Mouse (Mus musculus) E14TG2a.4 (cell line): ENCODE results near the gene Nup214.

Experiments used
- H3K27me3 ChIP-seq: 2 replicates; pipeline ENCODE4 v1.6.1; 2014; ENCODE audit warnings: low read length, control low read depth; ENCODE audit not compliant: insufficient read depth
- H3K36me3 ChIP-seq: 2 replicates; pipeline ENCODE4 v1.6.1; 2014; ENCODE audit warnings: low read length, control low read depth; ENCODE audit not compliant: insufficient read depth
- H3K4me1 ChIP-seq: replicated peaks from 2 replicates; pipeline ENCODE4 v1.6.1; 2014; ENCODE audit warnings: low read depth, low read length, control low read depth
- H3K4me3 ChIP-seq: replicated peaks from 2 replicates; pipeline ENCODE4 v1.5.1; 2014; ENCODE audit warnings: mild to moderate bottlenecking, low read length
- H3K9me3 ChIP-seq: 2 replicates; pipeline ENCODE4 v1.6.1; 2014; ENCODE audit warnings: low read length, control low read depth
- CTCF ChIP-seq: conservative IDR thresholded peaks from 2 replicates; pipeline ENCODE4 v1.5.1; 2014; ENCODE audit warnings: low read length
- NANOG ChIP-seq: IDR thresholded peaks from 2 replicates; pipeline ENCODE4 v1.6.1; 2014; ENCODE audit warnings: borderline replicate concordance, low read length, mixed read lengths
- POU5F1 ChIP-seq: IDR thresholded peaks from 2 replicates; pipeline ENCODE4 v1.6.1; 2014; ENCODE audit warnings: low read length, borderline replicate concordance

Gene Nup214

DNA sequence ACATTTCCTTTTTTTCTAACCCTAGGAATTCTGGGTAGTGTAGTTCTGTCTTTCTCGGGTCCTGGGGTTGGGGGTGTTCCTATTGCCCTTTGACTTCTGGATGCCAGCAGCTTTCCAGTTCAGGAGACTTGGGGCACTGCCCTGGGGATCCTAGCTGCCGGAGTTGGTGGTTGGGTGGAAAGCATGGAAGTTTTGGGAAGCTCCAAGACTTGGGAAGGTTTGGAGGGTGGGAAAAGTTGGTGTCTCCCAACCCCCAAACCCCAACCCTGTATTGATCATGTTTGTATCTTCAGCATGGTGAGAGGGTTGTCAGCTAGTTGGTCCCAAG is 110.6 kb downstream of the Nup214 start:
- peak overlapping the region; percentile 91 for H3K4me3 ChIP-seq
- H3K9me3 ChIP-seq, result no peaks in the 10 kb centered on the region
- peaks cover 82% of the 10 kb centered on the region for H3K27me3 ChIP-seq
- no peak for TF ChIP-seq CTCF
- no peak for TF ChIP-seq NANOG
- no peak for TF ChIP-seq POU5F1
- H3K4me1 ChIP-seq, result peaks cover 45% of the 10 kb centered on the region
- no peaks in the 10 kb centered on the region for H3K36me3 ChIP-seq

DNA sequence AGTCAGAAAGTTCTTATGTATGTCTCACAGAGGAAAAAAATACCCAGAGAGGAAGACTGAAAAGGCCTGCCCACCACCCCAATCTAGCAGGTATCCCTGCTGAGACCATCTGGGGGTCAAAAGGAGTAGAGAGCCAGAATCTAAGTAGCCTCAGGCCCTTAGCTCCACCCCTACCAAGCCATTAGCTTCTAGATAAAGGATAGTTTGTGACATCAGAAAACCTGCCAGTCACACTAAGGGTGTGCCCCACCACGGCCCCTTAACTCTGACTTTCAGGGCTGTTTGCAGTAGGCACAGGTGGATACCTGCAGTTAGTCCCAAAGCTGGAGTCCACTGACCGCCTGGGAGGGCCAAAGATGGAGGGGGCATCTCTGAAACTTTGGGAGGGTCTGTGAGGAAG is 111.0 kb downstream of the Nup214 start:
- TF ChIP-seq NANOG (no peak), CTCF (no peak), POU5F1 (no peak)
- Histone ChIP-seq H3K9me3 (no peaks in the 10 kb centered on the region), H3K4me1 (peaks cover 41% of the 10 kb centered on the region), H3K4me3 (no peak overlapping the region), H3K36me3 (no peaks in the 10 kb centered on the region), H3K27me3 (peaks cover 86% of the 10 kb centered on the region)

GRCm38 (mm10) chr2:32087606-32088005 is 113.4 kb downstream of the Nup214 start:
- Histone ChIP-seq H3K36me3 (no peaks in the 10 kb centered on the region), H3K4me1 (peaks cover 28% of the 10 kb centered on the region), H3K9me3 (no peaks in the 10 kb centered on the region), H3K4me3 (no peak overlapping the region), H3K27me3 (peaks cover 88% of the 10 kb centered on the region)
- TF ChIP-seq NANOG (no peak), CTCF (no peak), POU5F1 (no peak)

DNA sequence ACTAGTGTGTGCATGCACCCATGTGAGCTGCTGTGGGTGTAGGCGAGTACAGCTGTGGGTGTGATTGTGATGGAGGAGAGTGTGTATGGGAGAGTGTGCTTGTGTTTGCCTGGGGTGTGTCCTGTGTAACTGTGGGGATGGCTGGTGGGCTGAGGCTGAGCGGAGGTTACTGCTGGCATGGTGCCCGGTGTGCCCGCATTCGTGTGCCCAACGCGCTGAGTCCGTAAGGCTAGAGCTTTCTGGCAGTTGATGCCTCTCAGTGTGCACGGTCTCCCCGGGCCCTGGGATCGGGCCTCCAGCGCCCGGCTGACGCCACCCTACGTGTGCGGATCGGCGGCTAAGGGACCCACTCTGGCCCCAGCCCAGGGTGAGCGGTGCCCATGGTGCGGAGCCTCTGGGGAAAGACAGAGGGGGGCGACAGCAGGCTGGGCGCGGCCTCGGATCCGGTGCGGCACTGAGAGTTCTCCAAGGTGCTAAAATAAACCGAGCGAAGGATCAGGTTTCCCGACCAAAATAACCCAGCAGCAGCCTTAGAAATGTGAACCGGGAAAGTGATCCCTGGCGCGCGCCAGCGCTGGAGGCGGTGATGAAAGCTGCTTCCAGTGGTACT is 114.2 kb downstream of the Nup214 start:
- Histone ChIP-seq H3K36me3 (no peaks in the 10 kb centered on the region), H3K4me3 (peak overlapping the region; percentile 70), H3K4me1 (peaks cover 23% of the 10 kb centered on the region), H3K27me3 (peaks cover 79% of the 10 kb centered on the region), H3K9me3 (no peaks in the 10 kb centered on the region)
- TF ChIP-seq POU5F1 (no peak), CTCF (no peak), NANOG (no peak)

DNA sequence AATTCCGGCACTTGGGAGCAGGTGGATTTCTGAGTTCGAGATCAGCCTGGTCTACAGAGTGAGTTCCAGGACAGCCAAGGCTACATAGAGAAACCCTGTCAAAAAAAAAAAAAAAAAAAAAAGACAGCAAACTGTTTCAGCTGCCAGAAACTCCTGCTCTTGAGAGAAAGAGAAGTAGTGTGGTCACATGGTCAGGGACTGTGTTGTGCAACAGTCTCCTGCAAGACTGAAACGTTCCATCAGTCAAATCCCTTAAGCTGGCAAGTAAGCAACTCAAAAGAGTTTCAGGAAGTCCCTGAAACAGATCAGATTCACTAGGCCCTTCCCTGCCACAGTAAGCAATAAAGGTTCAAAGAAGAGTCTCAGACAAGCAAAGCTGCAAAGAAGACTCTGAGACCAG is 115.4 kb downstream of the Nup214 start:
- no peak for TF ChIP-seq CTCF
- TF ChIP-seq NANOG, result no peak
- TF ChIP-seq POU5F1, result no peak
- no peak overlapping the region for H3K4me3 ChIP-seq
- no peaks in the 10 kb centered on the region for H3K36me3 ChIP-seq
- peaks cover 21% of the 10 kb centered on the region for H3K4me1 ChIP-seq
- H3K27me3 ChIP-seq, result peaks cover 68% of the 10 kb centered on the region
- no peaks in the 10 kb centered on the region for H3K9me3 ChIP-seq

GRCm38 (mm10) chr2:32090145-32090544 is 115.9 kb downstream of the Nup214 start:
- TF ChIP-seq CTCF (no peak), NANOG (no peak), POU5F1 (no peak)
- no peaks in the 10 kb centered on the region for H3K9me3 ChIP-seq

GRCm38 (mm10) chr2:32091956-32092355 is 117.7 kb downstream of the Nup214 start:
- Histone ChIP-seq H3K4me3 (no peak overlapping the region), H3K27me3 (peaks cover 45% of the 10 kb centered on the region), H3K9me3 (no peaks in the 10 kb centered on the region), H3K36me3 (no peaks in the 10 kb centered on the region), H3K4me1 (peaks cover 25% of the 10 kb centered on the region)
- TF ChIP-seq NANOG, result no peak
- TF ChIP-seq POU5F1, result no peak
- no peak for TF ChIP-seq CTCF

More at GRCm38 (mm10) chr2:32090145-32090544, 115.9 kb downstream of the Nup214 start:
- Histone ChIP-seq H3K36me3 (no peaks in the 10 kb centered on the region), H3K4me3 (no peak overlapping the region), H3K27me3 (peaks cover 64% of the 10 kb centered on the region), H3K4me1 (peaks cover 16% of the 10 kb centered on the region)

- H3K4me1 ChIP-seq, result peaks cover 15% of the 10 kb centered on the region
- H3K36me3 ChIP-seq, result no peaks in the 10 kb centered on the region
- no peaks in the 10 kb centered on the region for H3K9me3 ChIP-seq
- no peak for TF ChIP-seq NANOG
- no peak for TF ChIP-seq POU5F1
- TF ChIP-seq CTCF, result no peak
- peaks cover 26% of the 10 kb centered on the region for H3K27me3 ChIP-seq
- no peak overlapping the region for H3K4me3 ChIP-seq
These were observed 119.9 kb downstream of the Nup214 start for GRCm38 (mm10) chr2:32094001-32094707.
